Mouse (Mus musculus) midbrain, embryonic 15.5 days (tissue): Measurements from ENCODE around the gene Esm1. TPM values are rescaled to one million over a fixed set of nuclear protein-coding genes. Genes with fewer than 3 reads are reported as not detected.
"Not testable (repeated sequence)": the region's sequence is repeated elsewhere in the genome, so short reads cannot be mapped to it uniquely, and the experiment has no call there.

ENCODE experiments used
- ATAC-seq: fragments of 200-750 bp; cut with Nextera tagmentation; replicated peaks from 2 replicates; pipeline ENCODE4 v1.8.0; 2017; ENCODE audit warnings: moderate TSS enrichment
- H3K27ac ChIP-seq: fragments of 300-500 bp; sonication (generic); 2 replicates; pipeline ENCODE4 v1.5.1; 2015; ENCODE audit warnings: mild to moderate bottlenecking, inconsistent platforms
- H3K27me3 ChIP-seq: fragments of 300-500 bp; sonication (generic); replicated peaks from 2 replicates; pipeline ENCODE4 v1.6.1; 2015; ENCODE audit warnings: inconsistent platforms
- H3K36me3 ChIP-seq: fragments of 300-500 bp; sonication (generic); replicated peaks from 2 replicates; pipeline ENCODE4 v1.6.1; 2015; ENCODE audit warnings: inconsistent platforms
- H3K4me1 ChIP-seq: fragments of 300-500 bp; sonication (generic); 2 replicates; pipeline ENCODE4 v1.6.1; 2015; ENCODE audit warnings: inconsistent platforms
- H3K4me2 ChIP-seq: fragments of 300-500 bp; sonication (generic); 2 replicates; pipeline ENCODE4 v1.6.1; 2015; ENCODE audit warnings: inconsistent platforms, mild to moderate bottlenecking, moderate library complexity
- H3K4me3 ChIP-seq: fragments of 300-500 bp; sonication (generic); 2 replicates; pipeline ENCODE4 v1.5.1; 2015; ENCODE audit warnings: mild to moderate bottlenecking, inconsistent platforms
- H3K9ac ChIP-seq: fragments of 300-500 bp; sonication (generic); 2 replicates; pipeline ENCODE4 v1.6.1; 2015; ENCODE audit warnings: mild to moderate bottlenecking, inconsistent platforms
- H3K9me3 ChIP-seq: fragments of 300-500 bp; sonication (generic); 2 replicates; pipeline ENCODE4 v1.6.1; 2016; ENCODE audit warnings: inconsistent platforms
- WGBS: fragments of 180-500 bp; shearing (Covaris S2); methylation state at CpG from one replicate; pipeline ENCODE4 v1.1.7; 2015; ENCODE audit warnings: mixed read lengths; 5-methylcytosine and 5-hydroxymethylcytosine counted together
- polyA plus RNA-seq: library from polyadenylated mRNA; unstranded; fragments of >200 nt; fragmentation: Nextera tagmentation; extraction: Ambion mirVana; gene quantifications from 2 replicates; pipeline ENCODE4 v1.2.1, GENCODE M21; 2015

Gene Esm1
- polyA plus RNA-seq, 1 experiment from 2014 or later, result 1.9 TPM

DNA sequence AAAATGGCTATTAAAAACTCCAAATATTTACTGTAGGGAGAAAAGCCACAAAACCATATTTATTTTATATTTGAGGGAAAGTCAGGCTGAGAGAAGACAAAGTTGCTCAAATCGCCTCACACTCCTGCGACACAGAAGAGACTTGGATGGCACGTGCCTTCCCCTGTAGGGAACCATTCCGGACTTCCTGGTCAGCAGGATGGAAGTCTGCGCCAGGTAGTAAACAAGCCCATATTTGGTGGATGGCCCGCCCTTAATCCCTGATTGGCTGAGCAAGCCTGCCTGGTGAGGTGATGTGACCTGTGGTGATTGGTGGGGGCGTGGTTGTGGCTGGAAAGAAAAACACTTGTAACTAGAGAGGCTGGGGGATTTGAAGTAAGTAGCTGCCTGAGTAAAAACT, 43.1 kb downstream of the Esm1 start:
- ATAC-seq, H3K36me3 ChIP-seq, H3K27ac ChIP-seq, H3K9ac ChIP-seq, H3K9me3 ChIP-seq, H3K27me3 ChIP-seq, H3K4me3 ChIP-seq, H3K4me1 ChIP-seq, H3K4me2 ChIP-seq: not testable (repeated sequence)
- 91% methylated on average over 7 of the region's 7 CpGs for WGBS

GRCm38 (mm10) chr13:113256766-113257165, 47.3 kb downstream of the Esm1 start:
- Histone ChIP-seq H3K9me3 (no peaks in the 10 kb centered on the region), H3K27me3 (no peaks in the 10 kb centered on the region), H3K9ac (no peak overlapping the region), H3K36me3 (no peaks in the 10 kb centered on the region), H3K4me1 (no peaks in the 10 kb centered on the region), H3K4me2 (no peak overlapping the region), H3K27ac (no peak overlapping the region), H3K4me3 (no peak overlapping the region)
- WGBS, result 87% methylated on average over 2 of the region's 2 CpGs
- no peak for ATAC-seq

- Histone ChIP-seq H3K9ac (no peak overlapping the region), H3K4me3 (no peak overlapping the region), H3K4me1 (no peaks in the 10 kb centered on the region), H3K27ac (no peak overlapping the region), H3K4me2 (no peak overlapping the region), H3K9me3 (no peaks in the 10 kb centered on the region), H3K36me3 (no peaks in the 10 kb centered on the region), H3K27me3 (no peaks in the 10 kb centered on the region)
- WGBS, result 46% methylated on average over 5 of the region's 5 CpGs
- ATAC-seq, result no peak
Observed at GRCm38 (mm10) chr13:113257190-113257589, 47.7 kb downstream of the Esm1 start.

GRCm38 (mm10) chr13:113259237-113259636, 49.8 kb downstream of the Esm1 start:
- H3K27ac ChIP-seq, result no peak overlapping the region
- H3K27me3 ChIP-seq, result no peaks in the 10 kb centered on the region
- H3K9ac ChIP-seq, result no peak overlapping the region
- H3K9me3 ChIP-seq, result no peaks in the 10 kb centered on the region
- ATAC-seq, result no peak
- no peaks in the 10 kb centered on the region for H3K4me1 ChIP-seq
- 95% methylated on average over 5 of the region's 5 CpGs for WGBS
- H3K4me2 ChIP-seq, result no peak overlapping the region
- H3K4me3 ChIP-seq, result no peak overlapping the region
- H3K36me3 ChIP-seq, result no peaks in the 10 kb centered on the region

GRCm38 (mm10) chr13:113262822-113263221, 53.4 kb downstream of the Esm1 start:
- no peak overlapping the region for H3K4me3 ChIP-seq
- no peaks in the 10 kb centered on the region for H3K27me3 ChIP-seq
- H3K4me1 ChIP-seq, result no peaks in the 10 kb centered on the region
- WGBS, result 68% methylated on average over 12 of the region's 12 CpGs
- H3K4me2 ChIP-seq, result no peak overlapping the region
- ATAC-seq, result no peak
- no peak overlapping the region for H3K27ac ChIP-seq
- H3K9ac ChIP-seq, result no peak overlapping the region
- H3K9me3 ChIP-seq, result no peaks in the 10 kb centered on the region
- no peaks in the 10 kb centered on the region for H3K36me3 ChIP-seq

DNA sequence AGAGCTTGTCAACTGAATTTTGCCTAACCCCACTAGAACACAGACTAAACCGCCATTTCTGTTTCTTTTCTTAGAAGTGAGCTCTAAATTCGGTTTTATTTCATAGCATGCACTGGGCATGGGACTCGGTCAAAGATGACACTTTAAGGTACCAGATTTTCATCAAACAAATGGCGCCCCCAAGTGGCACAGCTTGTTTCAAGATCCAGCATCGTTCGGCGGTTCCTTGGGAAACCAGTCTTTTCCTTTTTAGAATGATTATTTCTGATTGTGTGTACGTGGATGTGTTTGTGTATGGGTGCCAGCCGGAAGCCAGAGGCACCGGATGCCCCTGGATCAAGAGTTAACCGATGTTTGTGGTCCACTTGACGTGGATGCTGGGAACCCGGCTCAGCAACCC, 55.8 kb downstream of the Esm1 start:
- Histone ChIP-seq H3K36me3 (no peaks in the 10 kb centered on the region), H3K27ac (no peak overlapping the region), H3K9me3 (no peaks in the 10 kb centered on the region), H3K4me1 (no peaks in the 10 kb centered on the region), H3K4me3 (no peak overlapping the region), H3K4me2 (no peak overlapping the region), H3K27me3 (no peaks in the 10 kb centered on the region), H3K9ac (no peak overlapping the region)
- ATAC-seq, result no peak
- WGBS, result 27% methylated on average over 13 of the region's 13 CpGs

- no peaks in the 10 kb centered on the region for H3K36me3 ChIP-seq
- ATAC-seq, result peak; percentile 41; the same call in 1 of the 2 replicates
- H3K27me3 ChIP-seq, result no peaks in the 10 kb centered on the region
- H3K27ac ChIP-seq, result no peak overlapping the region
- no peak overlapping the region for H3K4me3 ChIP-seq
- H3K4me2 ChIP-seq, result peak overlapping the region; percentile 21; the same call in 1 of the 2 replicates
- no peaks in the 10 kb centered on the region for H3K9me3 ChIP-seq
- WGBS, result 27% methylated on average over 9 of the region's 9 CpGs
- no peak overlapping the region for H3K9ac ChIP-seq
- H3K4me1 ChIP-seq, result no peaks in the 10 kb centered on the region
Observed at GRCm38 (mm10) chr13:113266495-113266951, 57.1 kb downstream of the Esm1 start.

DNA sequence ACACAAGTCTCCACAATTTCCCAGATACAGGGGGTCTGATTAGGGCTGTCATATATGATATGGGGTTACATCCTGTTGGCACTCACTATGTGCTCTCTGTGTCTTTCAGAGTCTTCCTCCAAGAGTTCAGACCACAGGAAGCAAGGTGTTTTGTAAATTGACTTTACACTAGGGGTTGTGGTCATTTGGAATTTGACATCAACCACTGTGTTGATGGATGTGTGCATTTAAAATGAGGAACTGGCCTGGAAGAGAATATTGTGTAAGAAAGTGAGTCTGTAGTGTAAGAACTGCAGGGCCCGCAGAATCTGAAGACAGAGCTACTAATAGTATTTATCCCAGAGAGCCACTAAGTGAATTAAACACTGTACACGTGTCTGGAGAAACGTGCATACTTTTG, 57.7 kb downstream of the Esm1 start:
- no peaks in the 10 kb centered on the region for H3K27me3 ChIP-seq
- no peak overlapping the region for H3K27ac ChIP-seq
- H3K9me3 ChIP-seq, result no peaks in the 10 kb centered on the region
- no peak overlapping the region for H3K4me3 ChIP-seq
- 91% methylated on average over 3 of the region's 3 CpGs for WGBS
- no peak overlapping the region for H3K9ac ChIP-seq
- no peak for ATAC-seq
- H3K36me3 ChIP-seq, result no peaks in the 10 kb centered on the region
- H3K4me2 ChIP-seq, result no peak overlapping the region
- no peaks in the 10 kb centered on the region for H3K4me1 ChIP-seq

Other genes with a start within 250 kb of the Esm1 start
- 1.6 and 2.3 TPM in 2 replicates for gene Ccno, start 221.9 kb upstream of the Esm1 start, polyA plus RNA-seq
- 0.75 and 0.83 TPM in 2 replicates for gene Mcidas, start 215.8 kb upstream of the Esm1 start, polyA plus RNA-seq
- 0.45 and 0.57 TPM in 2 replicates for gene Cdc20b, start 174.5 kb upstream of the Esm1 start, polyA plus RNA-seq
- gene Gpx8, start 163.2 kb upstream of the Esm1 start, polyA plus RNA-seq, result 42.0 and 52.5 TPM in 2 replicates
- not detected in 2 replicates for gene Gzma, start 108.7 kb upstream of the Esm1 start, polyA plus RNA-seq
- gene Gzmk, start 16.2 kb downstream of the Esm1 start, polyA plus RNA-seq, result not detected in 2 replicates
- gene BC067074, start 83.5 kb downstream of the Esm1 start, polyA plus RNA-seq, result 0.77 and 0.80 TPM in 2 replicates